Mouse (Mus musculus): ENCODE measurements at regions not wholly inside any gene's neighbourhood (a gene's known extent, or its start where the extent isn't known, plus 50 kb on each side); places are given as distances from the start of the nearest gene placed in this dataset.
"Not testable (repeated sequence)": the region's sequence is repeated elsewhere in the genome, so short reads cannot be mapped to it uniquely, and the experiment has no call there.

- DNase-seq (ENCODE audit: low read depth, low spot score), result not testable (repeated sequence)
Measured at GRCm38 (mm10) chr12:18606126-18606525, 91.8 kb downstream of the 5730507C01Rik start.

- DNase-seq (ENCODE audit: low read depth, low spot score), result peak; percentile 62
Measured at GRCm38 (mm10) chr12:18609835-18610234, 95.5 kb downstream of the 5730507C01Rik start.

GRCm38 (mm10) chr12:18610581-18610980 is 96.3 kb downstream of the 5730507C01Rik start:
- not testable (repeated sequence) for DNase-seq (ENCODE audit: low read depth, low spot score)

Measured in WW6 (cell line).